Mouse (Mus musculus) gastrocnemius, postnatal 4 days (tissue): Measurements from ENCODE around the gene C1qb. TPM values are rescaled to one million over a fixed set of nuclear protein-coding genes. Genes with fewer than 3 reads are reported as not detected.

ENCODE experiments used
- DNase-seq, 2 experiments: peaks; one replicate each; pipeline ENCODE4 v3.0.0; 2021 to 2022; ENCODE audit warnings: low spot score in 2 of 2, mixed read lengths in 2 of 2
- total RNA-seq, 2 experiments: library from RNA; stranded (reverse); gene quantifications; 2 replicates each; pipeline ENCODE4 v1.2.3; 2021

C1qb gene
- total RNA-seq, 2 experiments from 2014 or later = 33.7 to 39.4 TPM

- DNase-seq = no peak
These were observed 8.8 kb upstream of the C1qb start for GRCm38 (mm10) chr4:136894821-136895220.

- DNase-seq = no peak
These were observed 7.9 kb upstream of the C1qb start for GRCm38 (mm10) chr4:136893691-136894543.

GRCm38 (mm10) chr4:136892811-136893210 lies 6.8 kb upstream of the C1qb start, which contains the start of gene C1qc:
Gene C1qc (minus strand): TSS chr4:136893065.
- DNase-seq = no peak

DNA sequence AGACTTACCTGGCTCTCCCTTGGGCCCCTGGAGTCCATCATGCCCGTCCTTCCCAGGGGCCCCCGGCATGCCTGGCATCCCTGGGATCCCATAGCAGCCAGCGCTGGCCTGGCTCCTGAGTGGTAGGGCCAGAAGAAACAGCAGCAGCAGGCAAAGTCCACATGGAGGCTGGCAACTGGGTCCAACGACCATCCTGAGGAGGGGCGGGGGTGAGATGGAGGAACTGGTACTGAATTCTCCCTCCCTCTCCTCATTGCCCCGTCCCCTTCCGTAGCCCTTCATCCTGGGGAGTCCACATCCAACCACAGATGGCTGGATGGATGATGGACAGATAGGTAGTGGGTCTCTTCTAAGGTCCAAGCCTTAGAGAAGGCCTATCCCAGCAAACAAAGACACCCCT lies 6.4 kb upstream of the C1qb start:
- no peak for DNase-seq

DNA sequence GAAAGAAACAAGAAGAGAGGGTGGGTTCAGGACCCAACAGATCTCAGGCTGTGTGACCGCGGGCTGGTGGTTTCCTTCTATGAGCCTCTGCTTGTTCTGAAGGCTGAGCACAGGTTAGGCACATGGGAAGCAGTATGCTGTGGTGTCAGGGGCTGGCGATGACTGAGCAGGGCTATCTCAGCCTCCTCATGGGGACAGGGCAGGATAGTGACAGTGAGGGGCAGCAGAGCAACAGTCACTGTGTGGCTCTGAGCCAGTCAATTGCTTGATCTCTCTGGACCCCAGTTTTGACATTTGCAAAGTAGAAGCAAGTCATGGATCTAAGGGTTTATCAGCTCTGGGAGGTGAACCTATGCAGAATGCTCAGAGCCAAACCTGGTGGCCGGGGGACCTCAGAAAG lies 5.1 kb upstream of the C1qb start:
- DNase-seq = no peak

- no peak for DNase-seq
These were observed 4.0 kb upstream of the C1qb start for GRCm38 (mm10) chr4:136889981-136890380.

GRCm38 (mm10) chr4:136887714-136888113 lies 1.7 kb upstream of the C1qb start:
- DNase-seq = no peak

GRCm38 (mm10) chr4:136878601-136879000 lies 7.4 kb downstream of the C1qb start:
- DNase-seq = no peak

GRCm38 (mm10) chr4:136878171-136878570 lies 7.8 kb downstream of the C1qb start:
- DNase-seq = no peak

DNA sequence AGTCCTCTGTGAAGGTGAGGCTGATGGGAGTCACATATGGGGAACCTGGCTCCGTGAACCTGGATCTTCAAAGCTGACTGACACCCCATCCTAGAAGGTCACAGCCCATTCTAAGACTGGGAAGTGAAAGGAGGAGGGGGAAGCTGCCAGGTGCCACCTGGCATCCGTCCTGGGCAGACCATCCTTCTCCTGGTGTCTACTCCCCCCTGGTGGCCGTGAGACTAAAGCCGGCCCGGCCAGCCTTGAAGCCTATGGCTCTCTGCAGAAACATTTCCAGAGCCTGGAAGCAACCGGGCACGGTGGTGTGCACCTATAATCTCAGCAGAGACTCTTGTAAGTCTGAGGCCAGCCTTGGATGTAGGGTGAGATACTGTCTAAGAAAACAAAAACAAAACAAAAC lies 9.0 kb downstream of the C1qb start:
- DNase-seq = peak in 1 of 2 experiments; percentile 39

- no peak for DNase-seq
These were observed 11.0 kb downstream of the C1qb start for GRCm38 (mm10) chr4:136875012-136875411.

DNA sequence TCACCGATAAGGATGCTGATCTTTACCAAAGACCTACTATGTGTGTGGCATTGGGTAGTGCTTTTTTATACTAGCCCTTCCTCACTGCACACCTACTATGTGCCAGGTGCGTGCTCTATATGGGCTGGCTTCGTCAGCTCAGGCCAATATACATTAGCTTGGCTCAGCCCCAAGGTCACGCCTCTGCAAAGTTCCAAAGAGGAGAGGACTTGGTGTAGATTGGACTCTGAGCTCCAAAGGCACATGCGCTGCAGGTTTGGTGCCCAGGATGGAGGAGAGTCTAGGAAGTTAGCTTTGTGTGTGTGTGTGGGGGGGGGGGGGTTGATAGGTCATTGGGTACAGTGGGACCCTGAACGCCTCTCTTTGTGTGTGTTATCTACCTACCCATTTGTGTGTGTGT lies 17.6 kb downstream of the C1qb start:
- no peak for DNase-seq

DNA sequence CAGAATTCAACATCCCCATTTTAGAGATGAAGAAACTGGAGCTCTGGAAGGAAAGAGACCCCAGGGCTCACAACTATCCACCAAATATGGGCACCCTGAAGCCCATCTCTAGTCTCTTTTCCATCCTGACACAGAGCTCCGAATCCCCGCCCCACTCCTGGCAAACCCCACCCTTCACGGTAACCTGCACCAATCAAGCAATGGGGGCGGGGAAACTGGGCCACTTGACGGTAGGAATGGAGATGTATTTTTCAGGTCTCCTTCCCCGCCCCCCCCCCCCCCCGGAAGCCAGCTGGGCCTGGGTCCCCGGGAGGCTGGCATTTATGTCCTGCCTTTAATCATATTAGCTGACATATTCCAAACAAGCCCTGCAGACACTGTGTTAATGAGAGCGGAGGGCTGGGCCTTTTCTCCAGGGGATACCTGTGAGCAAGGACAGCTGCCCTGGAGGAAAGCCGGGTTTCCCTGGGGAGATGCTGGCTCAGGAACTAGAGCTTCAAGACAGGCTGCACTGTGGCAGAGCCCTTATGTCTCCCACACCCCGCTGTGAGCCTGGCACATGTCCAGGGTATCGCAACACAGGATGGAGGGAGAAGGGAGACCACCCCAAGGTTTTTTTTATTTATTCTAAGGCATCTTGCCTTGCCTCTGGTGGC lies 18.2 kb downstream of the C1qb start:
- no peak for DNase-seq

GRCm38 (mm10) chr4:136865531-136865930 lies 20.5 kb downstream of the C1qb start:
- no peak for DNase-seq

DNA sequence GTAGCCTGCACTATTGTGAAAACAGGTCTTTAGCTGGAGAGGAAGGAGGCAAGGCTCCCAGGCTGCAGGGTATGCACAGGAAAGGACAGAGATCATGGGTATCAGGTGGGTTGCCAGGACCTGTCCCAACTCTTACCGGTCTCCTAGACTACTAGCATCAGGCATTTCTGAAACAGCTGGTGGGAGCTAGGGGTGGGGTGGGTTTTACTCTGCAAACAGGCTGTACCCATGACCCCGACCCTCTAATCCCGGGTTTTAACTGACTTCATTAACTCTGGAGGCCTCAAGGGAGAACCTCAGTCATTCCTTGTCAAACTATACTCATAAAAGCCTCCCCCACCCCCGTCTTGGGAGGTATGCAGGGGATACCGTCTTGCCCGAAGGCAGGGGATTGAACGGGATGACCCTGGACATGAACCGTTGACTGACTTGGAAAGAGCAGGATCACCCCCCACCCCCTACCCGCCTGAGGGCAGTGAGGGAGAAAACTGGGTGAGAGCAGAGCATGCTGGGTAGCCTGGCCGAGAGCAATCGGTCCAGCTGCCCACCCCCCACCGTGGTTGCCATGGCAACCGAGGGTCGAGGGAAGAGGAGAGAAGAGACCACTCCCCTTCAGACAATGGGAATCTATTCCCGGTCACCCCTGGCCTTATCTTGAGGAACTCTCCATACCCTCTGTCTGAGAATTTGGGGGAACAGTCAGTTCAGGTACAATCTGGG lies 21.1 kb downstream of the C1qb start:
- no peak for DNase-seq

GRCm38 (mm10) chr4:136863517-136863916 lies 22.5 kb downstream of the C1qb start:
- DNase-seq = no peak

DNA sequence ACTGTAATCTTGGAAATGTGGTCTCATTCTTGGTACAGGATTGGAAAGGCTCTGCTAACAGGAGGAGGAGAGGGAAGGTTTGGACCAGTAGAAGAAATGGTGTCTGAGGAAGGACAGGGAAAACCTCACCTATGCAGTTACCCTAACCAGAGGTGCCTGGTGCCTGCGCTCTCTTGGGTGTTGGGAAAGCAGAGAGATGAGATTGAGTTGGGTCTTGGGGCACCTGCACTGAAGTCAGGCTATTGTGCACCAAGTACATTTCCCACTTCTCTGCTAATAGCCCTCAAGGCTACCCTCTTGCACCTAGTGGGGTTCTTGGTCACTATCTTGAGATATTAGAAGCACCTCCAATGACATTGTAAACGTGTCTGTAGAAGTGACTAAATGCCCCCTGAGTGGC lies 23.6 kb downstream of the C1qb start:
- no peak for DNase-seq

- DNase-seq = no peak
These were observed 24.2 kb downstream of the C1qb start for GRCm38 (mm10) chr4:136861806-136862205.

GRCm38 (mm10) chr4:136860022-136860421 lies 26.0 kb downstream of the C1qb start:
- no peak for DNase-seq

GRCm38 (mm10) chr4:136855081-136855480 lies 30.9 kb downstream of the C1qb start:
- DNase-seq = no peak

- no peak for DNase-seq
These were observed 33.0 kb downstream of the C1qb start for GRCm38 (mm10) chr4:136852989-136853388.

DNA sequence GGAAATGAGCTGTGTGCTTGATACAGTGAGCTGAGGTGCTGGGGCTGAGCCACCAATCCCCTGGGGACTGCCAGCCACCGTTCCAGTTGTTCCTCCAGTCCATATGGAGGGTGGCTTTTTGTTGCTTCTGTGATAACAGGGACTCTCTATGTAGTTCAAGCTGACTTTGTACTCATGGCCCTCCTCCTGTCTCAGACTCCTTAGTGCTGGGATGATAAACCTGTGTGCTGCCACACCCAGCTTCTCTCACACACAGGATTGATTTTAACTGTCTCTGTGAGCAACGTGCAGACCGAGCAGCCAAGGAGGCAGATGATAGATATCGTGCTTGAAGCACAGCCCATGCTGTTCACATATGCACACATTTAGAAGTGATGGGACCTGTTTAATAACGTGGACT lies 33.9 kb downstream of the C1qb start:
- DNase-seq = no peak
